Mouse (Mus musculus): ENCODE measurements around the gene Fam71f2. TPM values are rescaled to one million over a fixed set of nuclear protein-coding genes. Genes with fewer than 3 reads are reported as not detected.

The Fam71f2 gene
- polyA plus RNA-seq, 1 experiment from 2014 or later = 0.12 TPM

DNA sequence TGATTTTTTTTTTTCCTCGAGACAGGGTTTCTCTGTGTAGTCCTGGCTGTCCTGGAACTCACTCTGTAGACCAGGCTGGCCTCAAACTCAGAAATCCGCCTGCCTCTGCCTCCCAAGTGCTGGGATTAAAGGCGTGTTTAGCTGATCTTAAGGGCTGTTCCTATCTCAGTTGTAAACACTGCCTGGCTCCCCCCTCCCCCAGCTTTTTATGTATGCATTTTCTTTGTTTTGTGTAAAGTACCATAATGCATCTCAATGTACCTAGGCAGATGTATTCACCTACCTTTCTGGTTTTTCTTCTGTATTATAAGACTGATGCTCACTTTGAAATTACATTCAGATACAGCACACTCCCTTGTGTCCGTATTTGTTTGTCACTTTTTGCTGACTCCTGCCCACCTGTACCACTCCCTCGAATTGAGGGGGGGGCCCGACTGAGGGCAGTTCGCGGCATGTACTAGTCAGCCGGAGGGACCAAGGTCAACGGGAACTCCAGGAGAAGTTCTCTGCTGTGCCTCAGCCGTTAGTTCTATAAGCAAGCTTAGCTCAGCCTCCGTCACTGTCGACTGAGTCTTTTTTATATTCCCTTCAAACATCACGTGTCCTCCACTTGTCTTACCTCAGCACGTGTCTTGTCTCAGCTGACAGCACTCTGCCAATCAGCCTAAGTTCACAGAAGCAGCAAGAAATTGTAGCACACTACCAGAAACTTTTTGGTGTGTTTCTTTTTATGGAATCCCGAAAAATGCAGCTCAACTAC, 29.6 kb downstream of the Fam71f2 start:
- H3K4me3 ChIP-seq (replicated peaks) = no peak overlapping the region
- no peak overlapping the region for H3K4me2 ChIP-seq
- no peaks in the 10 kb centered on the region for H3K9me3 ChIP-seq (replicated peaks)
- H3K27ac ChIP-seq (replicated peaks) = no peak overlapping the region
- 63% methylated on average over 16 of the region's 16 CpGs for WGBS (ENCODE audit: insufficient replicate concordance)
- H3K36me3 ChIP-seq (replicated peaks) = no peaks in the 10 kb centered on the region
- no peaks in the 10 kb centered on the region for H3K27me3 ChIP-seq
- no peak for ATAC-seq (ENCODE audit: insufficient read depth)
- H3K4me1 ChIP-seq (replicated peaks) = no peaks in the 10 kb centered on the region
- no peak overlapping the region for H3K9ac ChIP-seq

- WGBS (ENCODE audit: insufficient replicate concordance) = 63% methylated on average over 14 of the region's 14 CpGs
- H3K27ac ChIP-seq (replicated peaks) = no peak overlapping the region
- no peaks in the 10 kb centered on the region for H3K4me1 ChIP-seq (replicated peaks)
- no peak overlapping the region for H3K9ac ChIP-seq
- H3K9me3 ChIP-seq (replicated peaks) = no peaks in the 10 kb centered on the region
- H3K36me3 ChIP-seq (replicated peaks) = no peaks in the 10 kb centered on the region
- H3K4me2 ChIP-seq = no peak overlapping the region
- ATAC-seq (ENCODE audit: insufficient read depth) = no peak
- no peaks in the 10 kb centered on the region for H3K27me3 ChIP-seq
- H3K4me3 ChIP-seq (replicated peaks) = no peak overlapping the region
These were observed 34.4 kb downstream of the Fam71f2 start for GRCm38 (mm10) chr6:29313690-29314202.

GRCm38 (mm10) chr6:29317286-29317685, 37.9 kb downstream of the Fam71f2 start:
- Histone ChIP-seq H3K4me1 (replicated peaks) (no peaks in the 10 kb centered on the region), H3K4me2 (no peak overlapping the region), H3K4me3 (replicated peaks) (no peak overlapping the region), H3K27me3 (no peaks in the 10 kb centered on the region), H3K36me3 (replicated peaks) (no peaks in the 10 kb centered on the region), H3K9me3 (replicated peaks) (no peaks in the 10 kb centered on the region), H3K27ac (replicated peaks) (no peak overlapping the region), H3K9ac (no peak overlapping the region)
- WGBS (ENCODE audit: insufficient replicate concordance) = 50% methylated on average over 2 of the region's 2 CpGs
- no peak for ATAC-seq (ENCODE audit: insufficient read depth)

DNA sequence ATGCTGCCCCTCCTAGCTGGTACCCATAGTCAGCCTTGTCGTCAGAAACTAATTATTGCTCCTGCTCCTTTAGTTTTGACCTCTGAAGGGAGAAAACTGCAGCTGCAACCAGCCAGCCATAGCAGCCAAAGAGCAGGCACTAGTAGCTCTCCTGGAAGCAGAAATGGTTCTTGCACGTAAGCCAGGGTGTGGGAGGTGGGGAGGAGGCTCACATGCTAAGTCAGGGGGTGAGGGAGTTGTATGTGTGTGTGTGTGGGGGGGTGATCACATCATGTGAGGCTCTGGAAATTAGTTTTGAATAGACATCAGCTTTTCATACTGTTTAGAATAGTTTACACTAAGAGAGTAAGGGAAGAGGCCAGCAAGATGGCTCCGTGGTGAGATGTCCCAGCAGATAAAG, 38.5 kb downstream of the Fam71f2 start:
- no peak for ATAC-seq (ENCODE audit: insufficient read depth)
- WGBS (ENCODE audit: insufficient replicate concordance) = 54% methylated on average over 3 of the region's 3 CpGs
- no peak overlapping the region for H3K27ac ChIP-seq (replicated peaks)
- H3K4me1 ChIP-seq (replicated peaks) = no peaks in the 10 kb centered on the region
- no peak overlapping the region for H3K9ac ChIP-seq
- H3K36me3 ChIP-seq (replicated peaks) = no peaks in the 10 kb centered on the region
- no peak overlapping the region for H3K4me3 ChIP-seq (replicated peaks)
- H3K9me3 ChIP-seq (replicated peaks) = no peaks in the 10 kb centered on the region
- no peaks in the 10 kb centered on the region for H3K27me3 ChIP-seq
- no peak overlapping the region for H3K4me2 ChIP-seq

- Histone ChIP-seq H3K27me3 (no peaks in the 10 kb centered on the region), H3K36me3 (replicated peaks) (no peaks in the 10 kb centered on the region), H3K4me2 (no peak within 1 kb of the TSS), H3K4me3 (replicated peaks) (no peak within 1 kb of the TSS), H3K4me1 (replicated peaks) (no peaks in the 10 kb centered on the region), H3K9ac (no peak within 1 kb of the TSS), H3K9me3 (replicated peaks) (no peaks in the 10 kb centered on the region), H3K27ac (replicated peaks) (no peak within 1 kb of the TSS)
- no peak for ATAC-seq (ENCODE audit: insufficient read depth)
- 34% methylated on average over 5 of the region's 5 CpGs for WGBS (ENCODE audit: insufficient replicate concordance)
These were observed 39.5 kb downstream of the Fam71f2 start, which contains the start of gene Fam71f1 for GRCm38 (mm10) chr6:29318879-29319278. Gene Fam71f1 (plus strand): TSS chr6:29319140.

DNA sequence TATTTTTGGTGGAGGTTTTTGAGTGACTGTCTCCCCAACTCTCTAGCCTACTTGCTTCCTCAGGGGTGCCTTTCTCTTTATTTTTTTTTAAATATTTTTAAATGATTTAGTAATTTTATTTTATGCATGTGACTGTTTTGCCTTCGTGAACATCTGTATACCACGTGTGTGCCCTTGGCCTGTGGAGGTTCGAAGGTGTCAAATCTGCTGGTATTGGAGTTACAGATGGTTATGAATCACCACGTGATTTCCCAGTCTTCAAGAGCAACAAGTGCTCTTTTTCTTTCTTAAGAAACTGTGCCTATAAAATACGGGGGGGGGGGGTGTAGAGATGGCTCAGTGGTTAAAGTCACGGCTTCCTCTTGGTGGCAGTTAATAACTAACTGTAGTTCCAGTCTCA, 42.2 kb downstream of the Fam71f2 start:
- Histone ChIP-seq H3K36me3 (replicated peaks) (no peaks in the 10 kb centered on the region), H3K27ac (replicated peaks) (no peak overlapping the region), H3K4me3 (replicated peaks) (no peak overlapping the region), H3K9me3 (replicated peaks) (no peaks in the 10 kb centered on the region), H3K4me1 (replicated peaks) (no peaks in the 10 kb centered on the region), H3K4me2 (no peak overlapping the region), H3K9ac (no peak overlapping the region), H3K27me3 (0 out of 2 replicates have a peak, but pooled peaks cover 3% of the 10 kb centered on the region)
- no peak for ATAC-seq (ENCODE audit: insufficient read depth)
- WGBS (ENCODE audit: insufficient replicate concordance) = 64% methylated on average over 6 of the region's 6 CpGs

- 67% methylated on average over 7 of the region's 7 CpGs for WGBS (ENCODE audit: insufficient replicate concordance)
- H3K4me2 ChIP-seq = no peak overlapping the region
- 0 out of 2 replicates have a peak, but pooled peaks cover 3% of the 10 kb centered on the region for H3K27me3 ChIP-seq
- no peak overlapping the region for H3K4me3 ChIP-seq (replicated peaks)
- no peaks in the 10 kb centered on the region for H3K4me1 ChIP-seq (replicated peaks)
- H3K9me3 ChIP-seq (replicated peaks) = no peaks in the 10 kb centered on the region
- no peak for ATAC-seq (ENCODE audit: insufficient read depth)
- H3K27ac ChIP-seq (replicated peaks) = no peak overlapping the region
- H3K9ac ChIP-seq = no peak overlapping the region
- no peaks in the 10 kb centered on the region for H3K36me3 ChIP-seq (replicated peaks)
These were observed 42.8 kb downstream of the Fam71f2 start for GRCm38 (mm10) chr6:29322147-29322546.

DNA sequence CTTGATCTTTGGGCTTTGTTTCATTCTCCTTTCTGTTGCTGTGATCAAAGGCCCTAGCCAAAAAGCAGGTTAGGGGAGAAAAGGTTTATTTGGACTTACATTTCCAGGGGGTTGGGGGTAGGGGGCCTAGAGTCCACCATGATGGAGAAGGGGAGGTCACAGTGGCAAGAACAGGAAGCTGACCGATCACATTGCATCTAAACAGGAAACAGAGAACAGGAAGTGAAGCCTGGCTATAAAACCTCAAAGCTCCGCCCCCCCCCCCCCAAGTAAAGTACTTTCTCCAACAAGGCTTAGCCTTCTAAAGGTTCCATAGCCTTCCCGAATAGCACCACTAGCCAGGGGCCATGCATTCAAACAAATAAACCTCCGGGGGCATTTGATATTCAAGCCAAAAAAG, 43.3 kb downstream of the Fam71f2 start:
- no peak overlapping the region for H3K4me2 ChIP-seq
- no peaks in the 10 kb centered on the region for H3K9me3 ChIP-seq (replicated peaks)
- H3K9ac ChIP-seq = no peak overlapping the region
- H3K27me3 ChIP-seq = 0 out of 2 replicates have a peak, but pooled peaks cover 7% of the 10 kb centered on the region
- H3K36me3 ChIP-seq (replicated peaks) = no peaks in the 10 kb centered on the region
- H3K27ac ChIP-seq (replicated peaks) = no peak overlapping the region
- ATAC-seq (ENCODE audit: insufficient read depth) = no peak
- WGBS (ENCODE audit: insufficient replicate concordance) = 40% methylated on average over 4 of the region's 4 CpGs
- H3K4me1 ChIP-seq (replicated peaks) = no peaks in the 10 kb centered on the region
- H3K4me3 ChIP-seq (replicated peaks) = no peak overlapping the region

DNA sequence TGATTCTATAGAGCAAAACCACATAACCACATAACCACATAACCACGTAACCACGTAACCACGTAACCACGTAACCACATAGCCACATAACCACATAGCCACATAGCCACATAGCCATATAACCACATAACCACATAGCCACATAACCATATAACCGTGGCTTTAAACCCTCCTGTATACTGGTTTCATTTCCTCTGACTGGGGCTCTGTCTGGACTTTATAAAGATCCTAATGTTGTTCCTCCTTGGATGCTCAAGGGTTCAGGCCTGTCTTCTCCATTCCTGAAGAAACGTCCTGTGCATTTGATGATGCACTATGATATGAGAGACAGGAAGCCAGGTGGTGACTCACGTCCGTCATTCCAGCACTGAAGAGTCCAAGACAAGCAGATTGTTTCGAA, 47.6 kb downstream of the Fam71f2 start:
- Histone ChIP-seq H3K36me3 (replicated peaks) (no peaks in the 10 kb centered on the region), H3K4me1 (replicated peaks) (no peaks in the 10 kb centered on the region), H3K4me2 (no peak overlapping the region), H3K4me3 (replicated peaks) (no peak overlapping the region), H3K9me3 (replicated peaks) (no peaks in the 10 kb centered on the region), H3K27ac (replicated peaks) (no peak overlapping the region), H3K9ac (no peak overlapping the region), H3K27me3 (0 out of 2 replicates have a peak, but pooled peaks cover 25% of the 10 kb centered on the region)
- WGBS (ENCODE audit: insufficient replicate concordance) = 50% methylated on average over 9 of the region's 9 CpGs
- ATAC-seq (ENCODE audit: insufficient read depth) = no peak

DNA sequence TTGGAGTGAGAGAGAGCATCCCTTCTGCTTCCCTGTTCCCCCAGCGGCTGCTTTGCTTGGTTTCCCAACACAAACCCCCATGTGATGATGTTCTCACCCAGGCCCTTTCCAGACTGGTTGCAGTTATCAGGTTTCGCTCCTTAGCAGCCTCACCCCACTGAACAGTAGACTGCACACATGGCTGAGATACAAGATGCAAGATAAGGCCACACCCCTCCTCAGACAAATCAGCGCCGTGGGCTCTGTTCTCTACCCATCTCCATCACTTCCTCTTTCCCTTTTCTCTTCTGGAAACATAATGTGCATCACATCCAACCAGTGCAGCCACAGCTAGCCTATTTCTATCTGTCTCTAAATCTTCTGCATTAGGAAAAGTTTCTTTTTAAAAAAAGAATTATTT, 50.1 kb downstream of the Fam71f2 start:
- H3K36me3 ChIP-seq (replicated peaks) = no peaks in the 10 kb centered on the region
- no peak for ATAC-seq (ENCODE audit: insufficient read depth)
- peaks cover 38% of the 10 kb centered on the region; the same call in 1 of the 2 replicates for H3K27me3 ChIP-seq
- WGBS (ENCODE audit: insufficient replicate concordance) = 23% methylated on average over 4 of the region's 4 CpGs
- no peaks in the 10 kb centered on the region for H3K4me1 ChIP-seq (replicated peaks)
- H3K4me2 ChIP-seq = no peak overlapping the region
- no peak overlapping the region for H3K27ac ChIP-seq (replicated peaks)
- no peak overlapping the region for H3K9ac ChIP-seq
- no peak overlapping the region for H3K4me3 ChIP-seq (replicated peaks)
- no peaks in the 10 kb centered on the region for H3K9me3 ChIP-seq (replicated peaks)

Data from liver, embryonic 15.5 days (tissue).